Mouse (Mus musculus) ES-Bruce4 (cell line): ENCODE results near the gene Gpkow. TPM values are rescaled to one million over a fixed set of nuclear protein-coding genes. Genes with fewer than 3 reads are reported as not detected.

ENCODE experiments used
- H3K27ac ChIP-seq: 2 replicates; pipeline ENCODE4 v1.5.1; 2012; ENCODE audit warnings: low read length, inconsistent platforms; ENCODE audit not compliant: insufficient read depth
- H3K27me3 ChIP-seq: 2 replicates; pipeline ENCODE4 v1.6.1; 2012; ENCODE audit warnings: mild to moderate bottlenecking, low read length, inconsistent platforms; ENCODE audit not compliant: control insufficient read depth, poor library complexity, insufficient read depth, severe bottlenecking
- H3K36me3 ChIP-seq: 2 replicates; pipeline ENCODE4 v1.6.1; 2012; ENCODE audit warnings: inconsistent platforms, mild to moderate bottlenecking, low read length, moderate library complexity; ENCODE audit not compliant: control insufficient read depth, poor library complexity, insufficient read depth, severe bottlenecking
- H3K4me1 ChIP-seq: one replicate; pipeline ENCODE4 v1.8.1; 2011; ENCODE audit warnings: low read length; ENCODE audit not compliant: control insufficient read depth, insufficient read depth
- H3K4me3 ChIP-seq: 2 replicates; pipeline ENCODE4 v1.5.1; 2011; ENCODE audit warnings: low read depth, mild to moderate bottlenecking, low read length
- H3K9ac ChIP-seq: 2 replicates; pipeline ENCODE4 v1.6.1; 2012; ENCODE audit warnings: low read depth, mild to moderate bottlenecking, inconsistent platforms; ENCODE audit not compliant: poor library complexity, severe bottlenecking
- H3K9me3 ChIP-seq: replicated peaks from 2 replicates; pipeline ENCODE4 v1.6.1; 2012; ENCODE audit warnings: mild to moderate bottlenecking, low read length, inconsistent platforms; ENCODE audit not compliant: control insufficient read depth, poor library complexity, insufficient read depth, severe bottlenecking
- CTCF ChIP-seq: IDR thresholded peaks from one replicate; pipeline ENCODE4 v1.8.1; 2011; ENCODE audit warnings: low read depth, low read length
- EP300 ChIP-seq: IDR thresholded peaks from 2 replicates; pipeline ENCODE4 v1.6.1; 2011; ENCODE audit warnings: low read depth, low read length; ENCODE audit not compliant: insufficient read depth
- POLR2A ChIP-seq: IDR thresholded peaks from one replicate; pipeline ENCODE4 v1.8.1; 2011; ENCODE audit warnings: low read length; ENCODE audit not compliant: insufficient read depth
- polyA plus RNA-seq: library from polyadenylated mRNA; stranded (reverse); fragments of >200 nt; gene quantifications from 2 replicates; pipeline ENCODE4 v1.2.4, GENCODE M21; 2011; ENCODE audit warnings: low read depth; ENCODE audit not compliant: missing spikeins, insufficient read depth, insufficient read length

Gene Gpkow
- polyA plus RNA-seq, 1 experiment = 17.1 TPM

DNA sequence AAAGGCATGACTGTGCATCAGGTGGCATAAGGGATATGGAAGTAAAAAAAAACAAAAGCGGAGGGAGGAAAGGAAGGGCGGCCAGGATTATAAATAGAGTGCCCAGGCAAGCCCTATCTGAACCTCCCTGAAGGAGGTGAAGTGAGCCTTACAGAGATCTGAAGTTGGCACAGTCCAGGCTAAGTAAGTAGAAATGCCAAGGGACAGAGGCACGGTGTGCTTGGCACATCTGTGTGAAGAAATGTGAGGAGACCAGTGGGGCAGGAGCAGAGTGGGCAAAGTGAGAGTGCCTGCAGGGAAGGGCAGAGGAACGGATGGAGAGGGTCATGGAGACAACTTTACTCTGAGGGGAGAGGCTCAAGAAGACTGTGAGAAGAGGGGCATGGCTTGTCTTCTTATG lies 35.8 kb upstream of the Gpkow start:
- TF ChIP-seq CTCF (no peak), POLR2A (no peak), EP300 (no peak)
- Histone ChIP-seq H3K36me3 (no peaks in the 10 kb centered on the region), H3K4me1 (no peaks in the 10 kb centered on the region), H3K9me3 (no peaks in the 10 kb centered on the region), H3K27me3 (no peaks in the 10 kb centered on the region), H3K27ac (no peak overlapping the region), H3K9ac (no peak overlapping the region), H3K4me3 (no peak overlapping the region)

DNA sequence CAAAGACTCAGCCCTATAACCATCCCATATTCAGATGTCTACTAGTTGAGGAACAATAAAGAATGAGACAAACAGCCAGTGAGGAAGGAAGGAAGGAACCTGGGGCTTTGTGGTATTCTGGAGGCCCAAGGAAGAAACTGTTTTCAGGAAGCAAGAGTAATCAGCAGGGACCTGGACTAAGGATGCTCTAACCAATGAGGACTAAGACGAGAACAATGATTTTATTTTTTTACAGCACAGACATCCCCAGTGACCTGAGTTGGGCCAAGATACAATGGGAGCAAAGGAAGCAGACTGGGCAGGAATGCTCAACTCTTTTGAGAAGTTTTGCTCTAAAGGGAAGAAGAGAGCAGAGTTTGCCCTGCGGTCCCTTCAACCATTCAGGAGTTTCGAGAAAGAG lies 34.0 kb upstream of the Gpkow start:
- H3K9ac ChIP-seq = no peak overlapping the region
- H3K4me3 ChIP-seq = no peak overlapping the region

DNA sequence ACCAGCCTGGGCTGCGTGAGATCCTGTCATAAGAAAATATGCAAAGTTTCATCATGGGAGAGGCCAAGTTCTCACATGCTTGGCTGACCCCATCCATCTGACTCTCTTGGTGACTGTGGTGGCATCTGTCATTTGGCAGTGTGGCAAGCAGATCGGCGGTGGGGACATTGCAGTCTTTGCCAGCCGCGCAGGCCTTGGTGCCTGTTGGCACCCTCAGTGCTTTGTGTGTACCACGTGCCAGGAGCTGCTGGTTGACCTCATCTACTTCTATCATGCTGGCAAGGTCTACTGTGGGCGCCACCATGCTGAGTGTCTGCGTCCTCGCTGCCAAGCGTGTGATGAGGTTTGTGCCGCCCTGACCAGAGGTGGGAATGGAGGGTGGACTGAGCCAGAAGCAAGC lies 32.1 kb upstream of the Gpkow start:
- Histone ChIP-seq H3K36me3 (peaks cover 6% of the 10 kb centered on the region; the same call in 1 of the 2 replicates), H3K4me1 (no peaks in the 10 kb centered on the region), H3K27me3 (no peaks in the 10 kb centered on the region), H3K9me3 (no peaks in the 10 kb centered on the region), H3K27ac (no peak overlapping the region), H3K9ac (no peak overlapping the region), H3K4me3 (no peak overlapping the region)
- no peak for TF ChIP-seq EP300
- TF ChIP-seq CTCF = no peak
- no peak for TF ChIP-seq POLR2A

More for the DNA sequence above, 34.0 kb upstream of the Gpkow start:
- H3K9me3 ChIP-seq = no peaks in the 10 kb centered on the region
- no peak overlapping the region for H3K27ac ChIP-seq
- TF ChIP-seq CTCF (no peak), EP300 (no peak), POLR2A (no peak)
- no peaks in the 10 kb centered on the region for H3K4me1 ChIP-seq
- no peaks in the 10 kb centered on the region for H3K36me3 ChIP-seq
- H3K27me3 ChIP-seq = no peaks in the 10 kb centered on the region

DNA sequence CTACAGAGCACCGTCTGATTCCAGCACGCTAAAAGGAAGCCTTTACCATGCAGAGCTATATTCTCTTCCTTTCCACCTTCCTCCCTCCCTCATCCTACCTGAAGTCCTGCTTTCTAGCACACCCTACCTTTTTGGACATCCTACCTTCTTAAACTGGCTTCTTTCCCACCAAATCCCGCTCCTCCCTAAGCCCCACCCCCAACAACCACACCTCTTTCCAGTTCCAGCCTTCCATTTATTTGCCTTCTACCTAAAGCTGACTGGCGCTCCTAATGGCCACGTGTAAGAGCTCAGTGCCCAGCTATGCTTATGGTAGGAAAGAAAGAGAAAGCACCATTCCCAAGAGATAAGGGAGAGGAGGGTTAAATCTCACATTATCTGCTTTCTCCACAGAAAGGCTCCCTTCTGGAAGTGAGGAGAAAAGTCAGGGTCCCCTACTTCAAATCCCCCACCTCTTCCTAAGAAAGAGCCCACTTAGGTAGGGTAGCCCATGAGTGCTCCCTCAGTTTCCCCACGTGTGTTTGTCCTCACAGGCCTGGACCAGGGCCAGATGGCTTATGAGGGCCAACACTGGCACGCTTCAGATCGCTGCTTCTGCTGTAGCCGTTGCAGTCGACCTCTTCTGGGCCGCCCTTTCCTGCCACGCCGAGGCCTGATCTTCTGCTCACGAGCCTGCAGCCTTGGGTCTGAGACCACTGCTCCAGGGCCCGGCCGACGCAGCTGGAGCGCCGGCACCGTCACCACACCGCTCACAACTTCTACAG lies 31.0 kb upstream of the Gpkow start:
- H3K27me3 ChIP-seq = no peaks in the 10 kb centered on the region
- H3K4me3 ChIP-seq = no peak overlapping the region
- H3K9me3 ChIP-seq = no peaks in the 10 kb centered on the region
- H3K4me1 ChIP-seq = no peaks in the 10 kb centered on the region
- H3K36me3 ChIP-seq = peaks cover 6% of the 10 kb centered on the region; the same call in 1 of the 2 replicates
- TF ChIP-seq POLR2A = no peak
- no peak for TF ChIP-seq EP300
- TF ChIP-seq CTCF = no peak
- no peak overlapping the region for H3K27ac ChIP-seq
- H3K9ac ChIP-seq = no peak overlapping the region

DNA sequence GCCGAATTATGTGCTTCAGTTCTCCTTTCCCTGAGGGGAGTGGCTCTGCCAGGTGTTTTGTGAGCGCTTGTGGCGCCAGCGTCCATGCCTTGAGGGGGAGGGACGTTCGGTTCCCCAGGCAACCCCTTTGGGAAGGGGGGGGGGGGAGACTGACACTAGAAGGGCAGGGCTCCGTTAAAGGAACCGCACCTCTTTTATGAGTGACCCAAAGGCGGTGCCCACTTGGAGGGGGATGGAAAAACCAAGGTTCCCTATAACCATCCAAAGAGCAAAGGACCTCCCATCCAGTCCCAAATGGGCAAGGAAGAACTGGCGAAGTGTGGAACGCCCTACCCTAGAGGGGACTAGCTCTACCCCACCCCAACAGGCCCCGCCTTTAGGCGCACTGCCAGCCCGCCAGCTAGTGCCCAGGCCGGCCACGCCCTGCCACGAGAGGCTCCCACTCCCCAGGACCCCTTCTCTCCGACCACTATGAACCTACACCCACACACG lies 26.5 kb upstream of the Gpkow start:
- TF ChIP-seq CTCF = no peak
- TF ChIP-seq POLR2A = no peak
- no peak for TF ChIP-seq EP300
- peak overlapping the region; percentile 91 for H3K4me3 ChIP-seq
- peaks cover 6% of the 10 kb centered on the region; the same call in 1 of the 2 replicates for H3K36me3 ChIP-seq
- H3K27ac ChIP-seq = peak overlapping the region; percentile 81
- no peaks in the 10 kb centered on the region for H3K4me1 ChIP-seq
- H3K9me3 ChIP-seq = no peaks in the 10 kb centered on the region
- H3K9ac ChIP-seq = peak overlapping the region; percentile 60
- H3K27me3 ChIP-seq = no peaks in the 10 kb centered on the region

DNA sequence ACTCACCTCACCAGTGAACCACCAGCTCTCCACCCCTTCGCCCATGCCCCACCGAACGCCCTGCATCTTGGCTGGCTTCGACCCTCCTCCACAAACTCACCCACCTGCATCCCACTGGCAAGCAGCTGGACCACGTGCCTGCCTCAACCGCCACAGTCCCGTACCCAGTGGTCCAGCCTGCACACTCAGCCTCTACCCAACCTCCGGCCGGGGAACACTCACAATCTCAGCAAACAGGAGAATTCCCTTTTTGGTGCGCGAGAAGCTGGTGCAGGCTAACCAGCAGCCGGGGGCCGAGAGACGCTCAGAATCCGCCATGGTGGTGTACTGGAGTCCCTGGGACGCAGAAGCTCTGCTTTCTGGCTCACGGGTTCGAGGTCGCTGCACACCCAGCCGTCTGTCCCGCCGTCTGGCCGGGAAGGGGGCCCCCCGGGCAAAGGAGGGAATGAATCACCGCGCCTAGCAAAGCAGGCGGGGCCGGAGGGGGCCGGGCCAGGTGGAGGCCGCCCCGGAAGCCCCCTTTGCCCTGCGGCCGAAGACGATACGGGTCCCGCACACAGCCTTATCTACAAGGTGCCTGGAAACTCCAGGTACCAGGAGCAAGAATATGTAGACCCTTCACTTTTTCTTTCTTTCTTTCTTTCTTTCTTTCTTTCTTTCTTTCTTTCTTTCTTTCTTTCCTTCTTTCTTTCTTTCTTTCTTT lies 25.9 kb upstream of the Gpkow start, which contains the start of gene Plp2:
Plp2 (minus strand) TSS at position 470 of the 703 bp plus-strand sequence.
- no peaks in the 10 kb centered on the region for H3K9me3 ChIP-seq
- TF ChIP-seq CTCF (no peak), EP300 (no peak), POLR2A (no peak)
- H3K4me3 ChIP-seq = peak within 1 kb of the TSS; percentile 91
- peaks cover 6% of the 10 kb centered on the region; the same call in 1 of the 2 replicates for H3K36me3 ChIP-seq
- H3K9ac ChIP-seq = peak within 1 kb of the TSS; percentile 60
- H3K4me1 ChIP-seq = no peaks in the 10 kb centered on the region
- peak within 1 kb of the TSS; percentile 81 for H3K27ac ChIP-seq
- H3K27me3 ChIP-seq = no peaks in the 10 kb centered on the region
